Mouse (Mus musculus): ENCODE measurements at regions not wholly inside any gene's neighbourhood (a gene's known extent, or its start where the extent isn't known, plus 50 kb on each side); places are given as distances from the start of the nearest gene placed in this dataset.

GRCm38 (mm10) chr14:54161916-54162315 is 92.0 kb downstream of the Dad1 start:
- DNase-seq (ENCODE audit: low spot score in 2 of 2) = no peak
- Histone ChIP-seq H3K4me3 (no peak overlapping the region), H3K27ac (0 out of 2 replicates have a peak overlapping the region, but pooled peaks have one; percentile 50)
- TF ChIP-seq CTCF (conservative IDR thresholded peaks at IDR 0.05) = no peak

GRCm38 (mm10) chr14:54161206-54161605 is 92.7 kb downstream of the Dad1 start:
- no peak for DNase-seq (ENCODE audit: low spot score in 2 of 2)

GRCm38 (mm10) chr14:54159816-54160215 is 94.1 kb downstream of the Dad1 start:
- DNase-seq (ENCODE audit: low spot score in 2 of 2) = no peak
- TF ChIP-seq CTCF (conservative IDR thresholded peaks at IDR 0.05) = no peak
- Histone ChIP-seq H3K27ac (no peak overlapping the region), H3K4me3 (no peak overlapping the region)

More at GRCm38 (mm10) chr14:54161206-54161605, 92.7 kb downstream of the Dad1 start:
- no peak overlapping the region for H3K27ac ChIP-seq
- H3K4me3 ChIP-seq = no peak overlapping the region
- no peak for TF ChIP-seq CTCF (conservative IDR thresholded peaks at IDR 0.05)

- TF ChIP-seq CTCF (conservative IDR thresholded peaks at IDR 0.05) = no peak
- Histone ChIP-seq H3K27ac (no peak overlapping the region), H3K4me3 (no peak overlapping the region)
- no peak for DNase-seq (ENCODE audit: low spot score in 2 of 2)
Observed at GRCm38 (mm10) chr14:54158214-54158965, 95.5 kb downstream of the Dad1 start.

- H3K27ac ChIP-seq = no peak overlapping the region
- no peak for TF ChIP-seq CTCF (conservative IDR thresholded peaks at IDR 0.05)
- H3K4me3 ChIP-seq = no peak overlapping the region
- DNase-seq (ENCODE audit: low spot score in 2 of 2) = no peak
Observed at GRCm38 (mm10) chr14:54156536-54156935, 97.4 kb downstream of the Dad1 start.

GRCm38 (mm10) chr14:54152485-54153235 is 101.2 kb downstream of the Dad1 start:
- Histone ChIP-seq H3K4me3 (no peak overlapping the region), H3K27ac (0 out of 2 replicates have a peak overlapping the region, but pooled peaks have one; percentile 41)
- DNase-seq (ENCODE audit: low spot score in 2 of 2) = peak; percentile 38 to 69
- TF ChIP-seq CTCF (conservative IDR thresholded peaks at IDR 0.05) = peak; percentile 80

GRCm38 (mm10) chr14:54151921-54152320 is 102.0 kb downstream of the Dad1 start:
- H3K27ac ChIP-seq = no peak overlapping the region
- TF ChIP-seq CTCF (conservative IDR thresholded peaks at IDR 0.05) = no peak
- DNase-seq (ENCODE audit: low spot score in 2 of 2) = no peak
- H3K4me3 ChIP-seq = no peak overlapping the region

GRCm38 (mm10) chr14:54151272-54151671 is 102.6 kb downstream of the Dad1 start:
- Histone ChIP-seq H3K27ac (no peak overlapping the region), H3K4me3 (no peak overlapping the region)
- TF ChIP-seq CTCF (conservative IDR thresholded peaks at IDR 0.05) = no peak
- DNase-seq (ENCODE audit: low spot score in 2 of 2) = no peak

- H3K4me3 ChIP-seq = no peak overlapping the region
- no peak for DNase-seq (ENCODE audit: low spot score in 2 of 2)
- no peak for TF ChIP-seq CTCF (conservative IDR thresholded peaks at IDR 0.05)
- H3K27ac ChIP-seq = no peak overlapping the region
Observed at GRCm38 (mm10) chr14:54150221-54150620, 103.7 kb downstream of the Dad1 start.

- DNase-seq (ENCODE audit: low spot score in 2 of 2) = no peak
- Histone ChIP-seq H3K4me3 (no peak overlapping the region), H3K27ac (no peak overlapping the region)
- TF ChIP-seq CTCF (conservative IDR thresholded peaks at IDR 0.05) = no peak
Observed at GRCm38 (mm10) chr14:54148626-54149025, 105.3 kb downstream of the Dad1 start.

GRCm38 (mm10) chr14:54148121-54148520 is 105.8 kb downstream of the Dad1 start:
- TF ChIP-seq CTCF (conservative IDR thresholded peaks at IDR 0.05) = no peak
- no peak overlapping the region for H3K27ac ChIP-seq
- no peak for DNase-seq (ENCODE audit: low spot score in 2 of 2)
- H3K4me3 ChIP-seq = no peak overlapping the region

- no peak for TF ChIP-seq CTCF (conservative IDR thresholded peaks at IDR 0.05)
- Histone ChIP-seq H3K27ac (no peak overlapping the region), H3K4me3 (no peak overlapping the region)
- DNase-seq (ENCODE audit: low spot score in 2 of 2) = no peak
Observed at GRCm38 (mm10) chr14:54147546-54147945, 106.4 kb downstream of the Dad1 start.
